Mouse (Mus musculus) forebrain, embryonic 11.5 days (tissue): Measurements from ENCODE around the gene Tgif2. TPM values are rescaled to one million over a fixed set of nuclear protein-coding genes. Genes with fewer than 3 reads are reported as not detected.

Experiments
- ATAC-seq: fragments of 200-750 bp; cut with Nextera tagmentation; replicated peaks from 2 replicates; pipeline ENCODE4 v1.8.0; 2017; ENCODE audit warnings: moderate TSS enrichment; ENCODE audit not compliant: low FRiP score
- DNase-seq: peaks from one replicate; pipeline ENCODE4 v3.0.0-alpha.2; 2017; ENCODE audit warnings: low spot score
- H3K27ac ChIP-seq: fragments of 300-500 bp; sonication (generic); 2 replicates; pipeline ENCODE4 v1.5.1; 2014; ENCODE audit warnings: low read depth, low read length
- H3K27me3 ChIP-seq: fragments of 300-500 bp; sonication (generic); 2 replicates; pipeline ENCODE4 v1.6.1; 2014; ENCODE audit warnings: mild to moderate bottlenecking, low read length, mixed read lengths; ENCODE audit not compliant: control insufficient read depth, insufficient read depth
- H3K36me3 ChIP-seq: fragments of 300-500 bp; sonication (generic); 2 replicates; pipeline ENCODE4 v1.6.1; 2014; ENCODE audit warnings: mild to moderate bottlenecking, low read length, moderate library complexity, mixed read lengths; ENCODE audit not compliant: control insufficient read depth, insufficient read depth
- H3K4me1 ChIP-seq: fragments of 300-500 bp; sonication (generic); replicated peaks from 2 replicates; pipeline ENCODE4 v1.6.1; 2014; ENCODE audit warnings: low read length, mixed read lengths; ENCODE audit not compliant: control insufficient read depth, insufficient read depth
- H3K4me2 ChIP-seq: fragments of 300-500 bp; sonication (generic); 2 replicates; pipeline ENCODE4 v1.6.1; 2014; ENCODE audit warnings: low read depth, mild to moderate bottlenecking, low read length, moderate library complexity, mixed read lengths; ENCODE audit not compliant: severe bottlenecking
- H3K4me3 ChIP-seq: fragments of 300-500 bp; sonication (generic); 2 replicates; pipeline ENCODE4 v1.5.1; 2014; ENCODE audit warnings: low read depth, low read length
- H3K9ac ChIP-seq: fragments of 300-500 bp; sonication (generic); 2 replicates; pipeline ENCODE4 v1.6.1; 2014; ENCODE audit warnings: low read length
- H3K9me3 ChIP-seq: fragments of 300-500 bp; sonication (generic); 2 replicates; pipeline ENCODE4 v1.6.1; 2016; ENCODE audit warnings: low read length, mixed read lengths; ENCODE audit not compliant: control insufficient read depth
- WGBS: fragments of 180-500 bp; shearing (Covaris S2); extraction: QIAGEN DNeasy Blood & Tissue Kit; methylation state at CpG from one replicate; pipeline ENCODE4 v1.1.7; 2014; 5-methylcytosine and 5-hydroxymethylcytosine counted together
- polyA plus RNA-seq: library from polyadenylated mRNA; unstranded; fragments of >200 nt; fragmentation: Nextera tagmentation; extraction: Ambion mirVana; gene quantifications from 2 replicates; pipeline ENCODE4 v1.2.1, GENCODE M21; 2014

Tgif2 gene
- polyA plus RNA-seq, 1 experiment from 2014 or later: 109 TPM

DNA sequence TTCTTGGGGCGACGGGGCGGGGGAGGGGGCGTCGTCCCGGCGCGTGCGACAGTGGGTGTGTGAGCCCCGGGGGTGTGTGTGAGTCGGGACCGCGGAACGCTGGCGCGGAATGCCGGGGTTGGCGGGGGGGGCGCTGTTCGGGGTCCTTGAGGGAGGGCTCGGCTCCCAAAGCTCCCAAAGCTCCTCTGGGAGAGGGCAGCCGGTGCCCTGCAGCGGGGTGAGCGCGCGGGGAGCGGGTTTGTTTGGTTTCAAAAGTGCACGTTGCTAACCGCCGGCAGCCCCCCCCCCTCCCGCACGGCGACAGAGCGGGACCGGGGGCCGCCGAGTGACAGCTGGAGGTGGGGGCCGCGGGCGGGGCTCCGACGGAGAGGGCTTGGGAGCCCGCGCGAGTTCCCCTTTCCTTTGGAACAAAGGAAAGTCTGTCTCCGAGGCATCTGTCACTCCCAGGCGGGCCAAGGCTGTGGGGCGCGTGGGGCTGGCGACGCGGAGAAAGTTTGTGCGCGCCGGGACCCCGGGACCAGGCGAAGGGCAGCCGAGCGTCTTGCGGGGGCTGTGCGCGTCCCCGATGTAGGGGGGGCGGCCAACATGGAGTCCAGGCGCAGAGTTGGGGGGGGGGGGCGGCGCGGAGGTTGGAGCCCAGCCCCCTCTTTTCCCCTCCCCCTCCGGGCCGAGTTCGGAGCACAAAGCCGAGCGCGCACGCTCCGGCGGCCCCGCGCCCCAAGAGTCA lies 657 bp downstream of the Tgif2 start:
- ATAC-seq (peak; percentile 57), DNase-seq (peak; percentile 89)
- H3K9ac ChIP-seq: peak overlapping the region; percentile 96
- no peaks in the 10 kb centered on the region for H3K9me3 ChIP-seq
- H3K4me1 ChIP-seq: peaks cover 11% of the 10 kb centered on the region; the same call in 1 of the 2 replicates
- H3K36me3 ChIP-seq: no peaks in the 10 kb centered on the region
- H3K4me3 ChIP-seq: peak overlapping the region; percentile 89
- WGBS: 1% methylated on average over 57 of the region's 79 CpGs
- peak overlapping the region; percentile 93 for H3K27ac ChIP-seq
- peak overlapping the region; percentile 89 for H3K4me2 ChIP-seq
- H3K27me3 ChIP-seq: no peaks in the 10 kb centered on the region

DNA sequence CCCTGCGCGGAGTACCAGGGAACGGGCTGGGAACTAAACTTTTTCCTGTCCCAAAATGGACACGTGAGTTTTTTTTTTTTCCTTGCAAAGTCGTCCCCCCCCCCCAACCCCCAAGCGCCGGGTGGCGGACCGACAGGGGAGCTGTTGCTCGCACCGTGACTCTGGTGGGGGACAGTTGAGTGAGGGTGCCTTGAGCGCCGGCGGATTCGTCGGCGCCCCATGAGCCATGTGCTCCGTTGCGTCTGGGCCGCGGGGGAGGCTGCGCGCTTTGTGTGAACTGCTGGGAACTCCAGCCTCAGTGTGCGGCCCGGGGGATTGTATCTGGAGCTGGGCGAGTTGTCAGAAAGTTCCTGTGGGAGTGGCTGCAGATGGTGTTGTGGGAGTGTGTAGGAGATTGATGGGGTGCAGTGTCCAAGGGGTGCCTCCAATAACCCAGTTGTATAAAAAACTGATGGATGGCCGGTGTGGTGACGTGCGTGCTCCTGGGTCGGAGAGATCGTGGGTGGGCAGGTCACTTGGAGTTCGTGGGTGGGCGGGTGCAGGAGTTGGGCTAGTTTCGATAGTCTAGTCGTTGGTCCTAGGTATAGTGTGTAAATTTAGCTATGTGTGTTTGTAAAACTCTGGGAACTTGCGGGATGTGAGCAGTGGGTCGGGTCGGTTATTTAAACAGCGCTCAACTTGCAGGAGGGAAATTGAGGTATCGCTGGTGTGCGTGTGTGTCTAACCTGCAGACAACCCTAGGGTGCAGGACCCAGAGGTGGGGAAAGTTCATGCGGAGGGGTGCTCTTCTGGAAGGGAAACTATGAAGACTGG lies 1.4 kb downstream of the Tgif2 start:
- peaks cover 4% of the 10 kb centered on the region; the same call in 1 of the 2 replicates for H3K36me3 ChIP-seq
- ATAC-seq (0 out of 2 replicates have a peak, but pooled peaks have one; percentile 3), DNase-seq (peak; percentile 80)
- H3K4me3 ChIP-seq: peak overlapping the region; percentile 89
- peak overlapping the region; percentile 93 for H3K27ac ChIP-seq
- peak overlapping the region; percentile 89 for H3K4me2 ChIP-seq
- no peaks in the 10 kb centered on the region for H3K9me3 ChIP-seq
- peak overlapping the region; percentile 96 for H3K9ac ChIP-seq
- no peaks in the 10 kb centered on the region for H3K27me3 ChIP-seq
- under 1% methylated on average over 41 of the region's 42 CpGs for WGBS
- peaks cover 12% of the 10 kb centered on the region; the same call in 1 of the 2 replicates for H3K4me1 ChIP-seq

DNA sequence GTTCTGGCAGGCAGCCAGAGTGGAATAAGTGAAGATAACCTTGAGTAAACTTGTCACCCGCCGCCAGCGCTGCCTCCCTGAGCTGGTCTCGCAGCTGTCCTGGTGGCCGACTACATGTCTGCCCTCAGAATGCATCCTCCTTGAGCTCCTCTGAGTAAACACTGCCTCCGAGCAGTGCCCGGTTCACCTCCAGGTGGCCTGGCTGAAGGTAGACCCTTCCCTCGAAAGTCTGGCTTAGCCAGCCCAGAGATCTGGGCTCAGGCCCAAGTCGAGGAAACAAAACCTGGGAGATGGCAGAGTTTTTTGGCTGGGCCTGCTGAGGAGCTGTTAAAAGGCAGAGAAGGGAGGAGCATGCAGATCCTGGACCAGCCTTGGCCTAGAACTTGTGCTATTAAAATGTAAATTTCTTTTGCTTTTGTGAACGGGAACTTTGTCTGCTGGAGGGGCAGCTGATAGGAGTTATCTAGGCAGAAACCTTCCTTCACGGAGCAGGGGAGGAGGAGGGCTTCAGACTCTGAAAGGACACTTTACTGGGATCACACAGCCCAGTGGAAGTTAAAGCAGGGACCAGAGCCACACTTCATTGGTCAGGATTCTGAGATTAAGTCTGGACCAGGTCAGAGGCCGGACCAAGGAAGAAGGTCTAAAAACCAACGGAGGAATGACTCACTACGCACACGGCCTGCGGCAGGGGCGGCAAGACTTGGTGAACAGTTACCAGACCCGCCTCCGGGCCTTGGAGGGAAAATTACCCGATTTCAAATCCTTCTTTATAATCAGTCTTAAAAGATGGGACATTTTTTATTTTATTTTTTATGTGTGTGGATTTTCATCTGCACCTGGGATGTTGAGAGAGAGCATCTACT lies 2.3 kb downstream of the Tgif2 start:
- Histone ChIP-seq H3K4me3 (peak overlapping the region; percentile 89), H3K27ac (peak overlapping the region; percentile 93; the same call in 1 of the 2 replicates), H3K36me3 (peaks cover 4% of the 10 kb centered on the region; the same call in 1 of the 2 replicates), H3K9ac (peak overlapping the region; percentile 96), H3K4me2 (peak overlapping the region; percentile 89), H3K27me3 (no peaks in the 10 kb centered on the region), H3K9me3 (no peaks in the 10 kb centered on the region), H3K4me1 (peaks cover 13% of the 10 kb centered on the region; the same call in 1 of the 2 replicates)
- ATAC-seq: no peak
- 2% methylated on average over 20 of the region's 20 CpGs for WGBS
- peak; percentile 70 for DNase-seq

DNA sequence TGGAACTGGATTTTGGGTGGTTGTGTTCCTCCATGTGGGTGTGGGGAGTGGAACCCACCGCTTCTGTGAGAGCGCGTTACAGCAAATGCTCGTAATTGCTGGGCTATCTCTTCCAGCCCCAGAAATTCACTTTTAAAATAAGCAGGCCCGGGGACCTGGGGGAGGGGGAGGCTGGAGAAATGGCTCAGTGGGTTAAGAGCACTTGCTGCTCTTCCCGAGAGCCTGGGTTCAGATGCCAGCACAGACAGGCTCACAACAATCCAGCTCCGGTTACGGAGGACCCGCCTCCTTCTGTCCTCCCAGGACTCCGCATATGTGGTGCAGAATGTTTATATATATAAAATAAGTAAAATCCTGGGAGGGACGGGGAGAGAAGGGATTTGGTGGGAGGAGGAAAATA lies 2.9 kb downstream of the Tgif2 start:
- ATAC-seq: no peak
- Histone ChIP-seq H3K27ac (no peak overlapping the region), H3K36me3 (peaks cover 4% of the 10 kb centered on the region; the same call in 1 of the 2 replicates), H3K4me1 (peaks cover 14% of the 10 kb centered on the region; the same call in 1 of the 2 replicates), H3K9me3 (no peaks in the 10 kb centered on the region), H3K4me2 (peak overlapping the region; percentile 89), H3K9ac (peak overlapping the region; percentile 96), H3K4me3 (peak overlapping the region; percentile 89), H3K27me3 (no peaks in the 10 kb centered on the region)
- DNase-seq: peak; percentile 60
- WGBS: 11% methylated on average over 11 of the region's 11 CpGs

DNA sequence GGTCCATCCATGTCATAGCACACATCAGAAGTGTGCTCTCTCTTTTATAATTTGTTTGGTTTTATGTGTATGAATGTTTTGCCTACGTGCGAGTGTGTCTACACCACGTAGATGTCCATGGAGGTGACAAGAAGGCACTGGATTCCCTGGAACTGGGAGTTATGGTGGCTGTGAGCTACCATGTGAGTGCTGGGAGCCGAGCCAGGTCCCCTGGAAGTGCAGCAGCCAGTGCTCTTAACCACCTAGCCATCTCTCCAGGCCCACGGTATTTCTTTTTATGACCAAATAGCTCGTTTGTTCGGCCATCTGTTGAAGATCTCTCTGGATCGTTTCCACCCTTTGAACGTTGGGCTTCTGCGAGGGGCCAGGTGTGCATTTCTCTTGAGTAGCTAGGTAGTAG lies 3.5 kb downstream of the Tgif2 start:
- H3K4me3 ChIP-seq: no peak overlapping the region
- no peak overlapping the region for H3K27ac ChIP-seq

DNA sequence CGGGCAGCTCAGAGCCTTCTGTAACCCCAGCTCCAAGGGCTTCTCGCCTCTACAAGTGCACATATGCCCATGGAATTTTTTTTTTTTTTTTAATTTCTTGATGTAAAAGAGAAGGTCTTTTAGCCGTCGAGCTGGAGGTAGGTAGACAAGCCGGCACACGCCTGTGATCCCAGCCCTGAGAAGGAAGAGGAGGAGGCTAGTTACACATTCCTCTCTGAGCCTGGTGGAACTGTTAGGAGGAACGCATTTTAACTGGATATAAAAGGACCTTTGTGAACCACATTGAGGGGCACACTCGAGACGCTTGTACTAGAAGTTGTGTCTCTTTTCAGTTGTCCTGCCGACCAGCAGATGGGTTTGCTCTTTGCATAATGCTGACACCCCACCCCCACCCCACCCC lies 4.9 kb downstream of the Tgif2 start:
- no peaks in the 10 kb centered on the region for H3K27me3 ChIP-seq
- no peak for DNase-seq
- peak overlapping the region; percentile 46; the same call in 1 of the 2 replicates for H3K27ac ChIP-seq
- H3K4me3 ChIP-seq: no peak overlapping the region
- H3K4me2 ChIP-seq: no peak overlapping the region
- peaks cover 6% of the 10 kb centered on the region; the same call in 1 of the 2 replicates for H3K36me3 ChIP-seq
- peaks cover 14% of the 10 kb centered on the region; the same call in 1 of the 2 replicates for H3K4me1 ChIP-seq
- ATAC-seq: no peak
- no peak overlapping the region for H3K9ac ChIP-seq
- H3K9me3 ChIP-seq: no peaks in the 10 kb centered on the region
- WGBS: 61% methylated on average over 10 of the region's 10 CpGs

More for the DNA sequence above, 3.5 kb downstream of the Tgif2 start:
- peaks cover 14% of the 10 kb centered on the region; the same call in 1 of the 2 replicates for H3K4me1 ChIP-seq
- H3K36me3 ChIP-seq: peaks cover 6% of the 10 kb centered on the region; the same call in 1 of the 2 replicates
- no peak overlapping the region for H3K9ac ChIP-seq
- no peak overlapping the region for H3K4me2 ChIP-seq
- 82% methylated on average over 10 of the region's 10 CpGs for WGBS
- no peaks in the 10 kb centered on the region for H3K9me3 ChIP-seq
- ATAC-seq (no peak), DNase-seq (no peak)
- no peaks in the 10 kb centered on the region for H3K27me3 ChIP-seq

DNA sequence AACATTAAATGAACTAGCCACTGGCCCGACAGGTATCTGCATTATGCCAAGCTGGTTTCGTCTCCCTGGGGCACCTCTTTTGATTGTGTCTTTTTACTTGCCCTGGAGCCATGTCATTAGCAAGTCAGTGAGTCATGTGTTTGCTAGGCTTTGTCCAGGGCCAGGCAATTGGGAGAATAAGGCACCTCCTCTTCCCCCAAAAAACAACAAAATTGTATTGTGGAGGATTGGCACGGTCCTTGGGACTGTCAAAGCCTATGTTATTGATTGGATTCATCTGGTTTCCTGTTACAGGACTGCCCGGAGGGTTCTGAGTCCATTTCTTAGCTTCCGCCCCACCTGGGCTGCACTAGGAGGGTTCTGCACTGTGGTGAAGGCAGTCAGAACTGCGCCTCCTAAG lies 7.8 kb downstream of the Tgif2 start:
- H3K9ac ChIP-seq: no peak overlapping the region
- no peaks in the 10 kb centered on the region for H3K27me3 ChIP-seq
- peaks cover 6% of the 10 kb centered on the region; the same call in 1 of the 2 replicates for H3K36me3 ChIP-seq
- 66% methylated on average over 6 of the region's 6 CpGs for WGBS
- no peak for ATAC-seq
- no peaks in the 10 kb centered on the region for H3K9me3 ChIP-seq
- H3K4me1 ChIP-seq: peaks cover 10% of the 10 kb centered on the region; the same call in 1 of the 2 replicates
- no peak overlapping the region for H3K4me3 ChIP-seq
- no peak overlapping the region for H3K4me2 ChIP-seq
- no peak overlapping the region for H3K27ac ChIP-seq
- no peak for DNase-seq
